Mouse (Mus musculus): ENCODE data around the gene Ebf1. TPM values are rescaled to one million over a fixed set of nuclear protein-coding genes. Genes with fewer than 3 reads are reported as not detected.

The Ebf1 gene
- polyA plus RNA-seq, 1 experiment, result 2.7 TPM

- Histone ChIP-seq H3K4me2 (ENCODE audit: low read depth) (no peak overlapping the region), H3K36me3 (ENCODE audit: control insufficient read depth, insufficient read depth) (no peaks in the 10 kb centered on the region), H3K4me3 (no peak overlapping the region), H3K79me2 (ENCODE audit: control insufficient read depth, insufficient read depth) (no peaks in the 10 kb centered on the region), H3K27me3 (ENCODE audit: control insufficient read depth, insufficient read depth, insufficient read length) (no peaks in the 10 kb centered on the region), H3ac (ENCODE audit: control insufficient read depth, insufficient read length) (no peak overlapping the region)
- no peak for TF ChIP-seq SRF (IDR thresholded peaks at IDR 0.05; ENCODE audit: control insufficient read depth, insufficient read length, low read depth)
- no peak for TF ChIP-seq MAX (IDR thresholded peaks at IDR 0.05; ENCODE audit: low read depth)
- TF ChIP-seq CEBPB (IDR thresholded peaks at IDR 0.05; ENCODE audit: insufficient read depth, poor library complexity, severe bottlenecking), result no peak
- no peak for TF ChIP-seq MYOG (IDR thresholded peaks at IDR 0.05; ENCODE audit: control insufficient read depth in 1 of 3, insufficient read depth in 1 of 3, insufficient read length in 2 of 3, low read depth in 2 of 3)
- no peak for TF ChIP-seq REST (IDR thresholded peaks at IDR 0.05; ENCODE audit: insufficient read depth, insufficient read length)
- TF ChIP-seq TCF3 (IDR thresholded peaks at IDR 0.05; ENCODE audit: insufficient read length, low read depth), result no peak
- no peak for TF ChIP-seq E2F4 (IDR thresholded peaks at IDR 0.05; ENCODE audit: insufficient read depth)
- no peak for TF ChIP-seq POLR2A (IDR thresholded peaks at IDR 0.05; ENCODE audit: insufficient read length, low read depth)
- TF ChIP-seq POLR2AphosphoS2 (IDR thresholded peaks at IDR 0.05; ENCODE audit: insufficient read length, low read depth), result no peak
- no peak for TF ChIP-seq TCF12 (IDR thresholded peaks at IDR 0.05; ENCODE audit: insufficient read depth, poor library complexity, severe bottlenecking)
These were observed 196.4 kb downstream of the Ebf1 start for GRCm38 (mm10) chr11:44813534-44813933.

GRCm38 (mm10) chr11:44814847-44815246 is 197.7 kb downstream of the Ebf1 start:
- no peak overlapping the region for H3K4me2 ChIP-seq (ENCODE audit: low read depth)
- TF ChIP-seq SRF (IDR thresholded peaks at IDR 0.05; ENCODE audit: control insufficient read depth, insufficient read length, low read depth) (no peak), CEBPB (IDR thresholded peaks at IDR 0.05; ENCODE audit: insufficient read depth, poor library complexity, severe bottlenecking) (no peak), MYOG (IDR thresholded peaks at IDR 0.05; ENCODE audit: control insufficient read depth in 1 of 3, insufficient read depth in 1 of 3, insufficient read length in 2 of 3, low read depth in 2 of 3) (no peak), REST (IDR thresholded peaks at IDR 0.05; ENCODE audit: insufficient read depth, insufficient read length) (no peak), E2F4 (IDR thresholded peaks at IDR 0.05; ENCODE audit: insufficient read depth) (no peak), TCF12 (IDR thresholded peaks at IDR 0.05; ENCODE audit: insufficient read depth, poor library complexity, severe bottlenecking) (no peak), POLR2AphosphoS2 (IDR thresholded peaks at IDR 0.05; ENCODE audit: insufficient read length, low read depth) (no peak), TCF3 (IDR thresholded peaks at IDR 0.05; ENCODE audit: insufficient read length, low read depth) (no peak), MYOD1 (IDR thresholded peaks at IDR 0.05; ENCODE audit: control insufficient read depth in 1 of 3, insufficient read length in 2 of 3, low read depth in 2 of 3) (no peak), USF1 (IDR thresholded peaks at IDR 0.05; ENCODE audit: low read depth) (no peak), MAX (IDR thresholded peaks at IDR 0.05; ENCODE audit: low read depth) (no peak), POLR2A (IDR thresholded peaks at IDR 0.05; ENCODE audit: insufficient read length, low read depth) (no peak)
- H3K79me2 ChIP-seq (ENCODE audit: control insufficient read depth, insufficient read depth), result no peaks in the 10 kb centered on the region
- H3K27me3 ChIP-seq (ENCODE audit: control insufficient read depth, insufficient read depth, insufficient read length), result no peaks in the 10 kb centered on the region
- no peak overlapping the region for H3K4me3 ChIP-seq
- no peak overlapping the region for H3ac ChIP-seq (ENCODE audit: control insufficient read depth, insufficient read length)
- H3K36me3 ChIP-seq (ENCODE audit: control insufficient read depth, insufficient read depth), result no peaks in the 10 kb centered on the region

- no peaks in the 10 kb centered on the region for H3K36me3 ChIP-seq (ENCODE audit: control insufficient read depth, insufficient read depth)
- TF ChIP-seq MYOD1 (IDR thresholded peaks at IDR 0.05; ENCODE audit: control insufficient read depth in 1 of 3, insufficient read length in 2 of 3, low read depth in 2 of 3) (no peak), USF1 (IDR thresholded peaks at IDR 0.05; ENCODE audit: low read depth) (no peak), E2F4 (IDR thresholded peaks at IDR 0.05; ENCODE audit: insufficient read depth) (no peak), SRF (IDR thresholded peaks at IDR 0.05; ENCODE audit: control insufficient read depth, insufficient read length, low read depth) (no peak), REST (IDR thresholded peaks at IDR 0.05; ENCODE audit: insufficient read depth, insufficient read length) (no peak), POLR2AphosphoS2 (IDR thresholded peaks at IDR 0.05; ENCODE audit: insufficient read length, low read depth) (no peak), CEBPB (IDR thresholded peaks at IDR 0.05; ENCODE audit: insufficient read depth, poor library complexity, severe bottlenecking) (no peak), TCF3 (IDR thresholded peaks at IDR 0.05; ENCODE audit: insufficient read length, low read depth) (no peak), TCF12 (IDR thresholded peaks at IDR 0.05; ENCODE audit: insufficient read depth, poor library complexity, severe bottlenecking) (no peak), MYOG (IDR thresholded peaks at IDR 0.05; ENCODE audit: control insufficient read depth in 1 of 3, insufficient read depth in 1 of 3, insufficient read length in 2 of 3, low read depth in 2 of 3) (no peak), POLR2A (IDR thresholded peaks at IDR 0.05; ENCODE audit: insufficient read length, low read depth) (no peak), MAX (IDR thresholded peaks at IDR 0.05; ENCODE audit: low read depth) (no peak)
- no peak overlapping the region for H3ac ChIP-seq (ENCODE audit: control insufficient read depth, insufficient read length)
- no peaks in the 10 kb centered on the region for H3K79me2 ChIP-seq (ENCODE audit: control insufficient read depth, insufficient read depth)
- H3K4me3 ChIP-seq, result no peak overlapping the region
- no peaks in the 10 kb centered on the region for H3K27me3 ChIP-seq (ENCODE audit: control insufficient read depth, insufficient read depth, insufficient read length)
- H3K4me2 ChIP-seq (ENCODE audit: low read depth), result no peak overlapping the region
These were observed 198.9 kb downstream of the Ebf1 start for GRCm38 (mm10) chr11:44815991-44816390.

GRCm38 (mm10) chr11:44822312-44822711 is 205.2 kb downstream of the Ebf1 start:
- H3K36me3 ChIP-seq (ENCODE audit: control insufficient read depth, insufficient read depth), result no peaks in the 10 kb centered on the region
- no peak overlapping the region for H3K4me3 ChIP-seq
- no peaks in the 10 kb centered on the region for H3K79me2 ChIP-seq (ENCODE audit: control insufficient read depth, insufficient read depth)
- no peak overlapping the region for H3ac ChIP-seq (ENCODE audit: control insufficient read depth, insufficient read length)
- H3K4me2 ChIP-seq (ENCODE audit: low read depth), result no peak overlapping the region
- no peak for TF ChIP-seq POLR2AphosphoS2 (IDR thresholded peaks at IDR 0.05; ENCODE audit: insufficient read length, low read depth)
- TF ChIP-seq SRF (IDR thresholded peaks at IDR 0.05; ENCODE audit: control insufficient read depth, insufficient read length, low read depth), result no peak
- TF ChIP-seq TCF12 (IDR thresholded peaks at IDR 0.05; ENCODE audit: insufficient read depth, poor library complexity, severe bottlenecking), result no peak
- TF ChIP-seq CEBPB (IDR thresholded peaks at IDR 0.05; ENCODE audit: insufficient read depth, poor library complexity, severe bottlenecking), result no peak
- no peak for TF ChIP-seq MYOD1 (IDR thresholded peaks at IDR 0.05; ENCODE audit: control insufficient read depth in 1 of 3, insufficient read length in 2 of 3, low read depth in 2 of 3)
- TF ChIP-seq USF1 (IDR thresholded peaks at IDR 0.05; ENCODE audit: low read depth), result no peak
- H3K27me3 ChIP-seq (ENCODE audit: control insufficient read depth, insufficient read depth, insufficient read length), result no peaks in the 10 kb centered on the region

Measured in myocyte (in vitro differentiated cells).